Mouse (Mus musculus) stomach, embryonic 14.5 days (tissue): ENCODE measurements around the gene Col19a1. TPM values are rescaled to one million over a fixed set of nuclear protein-coding genes. Genes with fewer than 3 reads are reported as not detected.
A peak's percentile ranks its signal among the peaks of the same experiment; 100 is the strongest.

Experiments
- ATAC-seq: fragments of 200-750 bp; cut with Nextera tagmentation; 2 replicates; pipeline ENCODE4 v1.8.0; 2017; ENCODE audit warnings: low read depth, moderate TSS enrichment; ENCODE audit not compliant: insufficient number of reproducible peaks, insufficient read depth, low FRiP score
- H3K27ac ChIP-seq: fragments of 300-500 bp; sonication (generic); 2 replicates; pipeline ENCODE4 v1.5.1; 2014; ENCODE audit warnings: mild to moderate bottlenecking, low read length, moderate library complexity, mixed read lengths
- H3K27me3 ChIP-seq: fragments of 300-500 bp; sonication (generic); 2 replicates; pipeline ENCODE4 v1.6.1; 2014; ENCODE audit warnings: low read length, control low read depth, mixed read lengths; ENCODE audit not compliant: control insufficient read depth, insufficient read depth
- H3K36me3 ChIP-seq: fragments of 300-500 bp; sonication (generic); 2 replicates; pipeline ENCODE4 v1.6.1; 2014; ENCODE audit warnings: mild to moderate bottlenecking, control low read depth, low read length, moderate library complexity, mixed read lengths; ENCODE audit not compliant: control insufficient read depth, insufficient read depth
- H3K4me1 ChIP-seq: fragments of 300-500 bp; sonication (generic); 2 replicates; pipeline ENCODE4 v1.6.1; 2014; ENCODE audit warnings: low read length, control low read depth, mixed read lengths; ENCODE audit not compliant: control insufficient read depth, insufficient read depth
- H3K4me2 ChIP-seq: fragments of 300-500 bp; sonication (generic); replicated peaks from 2 replicates; pipeline ENCODE4 v1.6.1; 2014; ENCODE audit warnings: low read depth, low read length, control low read depth
- H3K4me3 ChIP-seq: fragments of 300-500 bp; sonication (generic); 2 replicates; pipeline ENCODE4 v1.5.1; 2014; ENCODE audit warnings: low read depth, low read length, control low read depth
- H3K9ac ChIP-seq: fragments of 300-500 bp; sonication (generic); replicated peaks from 2 replicates; pipeline ENCODE4 v1.6.1; 2014; ENCODE audit warnings: low read depth, mild to moderate bottlenecking, control low read depth, low read length, moderate library complexity, mixed read lengths
- H3K9me3 ChIP-seq: fragments of 300-500 bp; sonication (generic); 2 replicates; pipeline ENCODE4 v1.6.1; 2016; ENCODE audit warnings: low read depth, low read length, control low read depth; ENCODE audit not compliant: control insufficient read depth
- WGBS: fragments of 180-500 bp; shearing (Covaris S2); extraction: QIAGEN DNeasy Blood & Tissue Kit; methylation state at CpG from one replicate; pipeline ENCODE4 v1.1.7; 2014; 5-methylcytosine and 5-hydroxymethylcytosine counted together
- polyA plus RNA-seq: library from polyadenylated mRNA; unstranded; fragments of >200 nt; fragmentation: Nextera tagmentation; extraction: Ambion mirVana; gene quantifications from 2 replicates; pipeline ENCODE4 v1.2.1, GENCODE M21; 2014

Col19a1 gene
- polyA plus RNA-seq, 1 experiment from 2014 or later = 4.1 TPM

DNA sequence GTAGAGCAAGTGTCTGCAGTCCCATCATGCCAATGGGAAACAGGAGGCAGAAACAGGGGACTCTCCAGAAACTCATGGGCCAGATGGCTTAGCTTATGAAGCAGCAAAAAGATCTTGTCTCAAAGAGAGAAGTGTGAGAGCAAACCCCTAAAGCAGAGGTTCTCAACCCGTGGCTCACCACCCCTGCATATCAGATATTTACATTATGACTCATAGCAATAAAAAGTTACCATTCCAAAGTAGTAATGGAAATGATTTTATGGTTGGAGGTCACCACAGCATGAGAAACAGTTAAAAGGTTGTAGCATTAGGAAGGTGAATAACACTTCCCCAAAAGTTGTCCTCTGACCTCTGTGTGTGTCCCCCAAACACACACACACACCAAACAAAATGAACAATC, 350.9 kb downstream of the Col19a1 start:
- H3K4me2 ChIP-seq = no peak overlapping the region
- no peak overlapping the region for H3K9ac ChIP-seq

DNA sequence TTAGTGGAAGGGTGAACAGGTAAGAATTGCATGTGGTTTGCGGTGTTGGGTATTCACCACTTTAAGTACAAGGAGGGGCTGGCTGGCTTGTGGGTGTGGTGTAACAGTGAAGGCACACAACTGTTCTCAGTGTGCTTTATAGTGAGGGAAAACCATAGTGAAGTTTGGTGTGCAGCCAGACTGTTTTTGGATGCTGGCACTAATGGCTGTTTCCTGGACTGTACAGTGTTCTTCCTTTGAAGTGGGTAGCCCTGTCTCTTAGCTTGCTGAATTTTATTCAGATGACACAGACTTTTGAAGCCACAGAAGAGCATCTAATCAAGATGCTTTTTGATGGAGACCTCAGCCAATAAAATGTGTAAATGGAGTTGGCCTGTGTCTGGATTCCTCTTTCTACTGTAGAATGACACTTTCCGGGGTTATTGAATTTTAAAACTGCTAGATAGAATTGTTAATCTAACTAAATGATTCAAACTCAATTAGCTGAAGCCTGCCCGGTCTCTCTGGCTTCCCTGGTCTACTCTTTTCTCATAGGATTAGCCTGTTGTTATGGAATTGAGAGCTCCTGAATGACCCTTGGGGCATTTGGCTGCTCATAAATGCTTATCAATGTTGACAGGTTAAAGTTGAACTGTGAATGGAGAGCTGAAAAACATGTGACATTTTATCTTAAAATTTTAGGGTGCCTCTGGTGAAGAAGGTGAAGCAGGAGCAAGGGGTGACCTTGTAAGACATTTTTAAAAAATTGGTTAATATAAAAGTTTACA, 355.6 kb downstream of the Col19a1 start:
- no peaks in the 10 kb centered on the region for H3K27me3 ChIP-seq
- H3K27ac ChIP-seq = no peak overlapping the region
- H3K4me2 ChIP-seq = no peak overlapping the region
- H3K36me3 ChIP-seq = no peaks in the 10 kb centered on the region
- H3K9me3 ChIP-seq = no peaks in the 10 kb centered on the region
- WGBS = 76% methylated on average over 3 of the region's 3 CpGs
- no peak overlapping the region for H3K4me3 ChIP-seq
- H3K9ac ChIP-seq = no peak overlapping the region
- ATAC-seq = no peak
- 0 out of 2 replicates have a peak, but pooled peaks cover 6% of the 10 kb centered on the region for H3K4me1 ChIP-seq

More for the DNA sequence above, 350.9 kb downstream of the Col19a1 start:
- Histone ChIP-seq H3K36me3 (no peaks in the 10 kb centered on the region), H3K4me3 (no peak overlapping the region), H3K9me3 (no peaks in the 10 kb centered on the region), H3K4me1 (no peaks in the 10 kb centered on the region), H3K27ac (no peak overlapping the region), H3K27me3 (no peaks in the 10 kb centered on the region)
- ATAC-seq = no peak
- WGBS = 75% methylated on average over 1 of the region's 1 CpGs

GRCm38 (mm10) chr1:24230428-24230827, 356.8 kb downstream of the Col19a1 start:
- H3K4me2 ChIP-seq = no peak overlapping the region
- no peaks in the 10 kb centered on the region for H3K27me3 ChIP-seq
- no peak overlapping the region for H3K4me3 ChIP-seq
- ATAC-seq = peak; percentile 64; the same call in 1 of the 2 replicates
- no peak overlapping the region for H3K27ac ChIP-seq
- no peak overlapping the region for H3K9ac ChIP-seq
- 13% methylated on average over 8 of the region's 8 CpGs for WGBS
- H3K9me3 ChIP-seq = no peaks in the 10 kb centered on the region
- H3K36me3 ChIP-seq = no peaks in the 10 kb centered on the region
- H3K4me1 ChIP-seq = 0 out of 2 replicates have a peak, but pooled peaks cover 6% of the 10 kb centered on the region

DNA sequence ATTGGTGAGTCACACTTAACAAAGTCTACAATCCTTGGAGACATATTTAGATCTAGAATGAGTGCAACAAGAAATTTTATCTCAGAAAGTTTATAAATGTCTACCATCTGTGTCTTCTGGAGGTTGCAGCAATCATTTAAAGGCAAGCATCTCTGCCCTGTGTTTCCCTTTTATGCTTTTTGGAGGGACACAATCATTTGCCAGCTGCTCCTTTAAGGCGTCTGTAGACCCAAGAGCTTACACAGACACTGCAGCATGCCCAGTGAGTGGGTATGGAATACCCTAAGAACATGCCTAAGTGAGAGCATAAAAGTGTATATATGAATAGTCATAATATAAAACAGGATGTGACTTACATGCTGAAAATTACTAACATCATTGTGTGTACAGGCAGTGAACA, 357.7 kb downstream of the Col19a1 start:
- Histone ChIP-seq H3K9ac (no peak overlapping the region), H3K36me3 (no peaks in the 10 kb centered on the region), H3K4me2 (no peak overlapping the region), H3K27ac (no peak overlapping the region), H3K4me3 (no peak overlapping the region), H3K9me3 (no peaks in the 10 kb centered on the region), H3K27me3 (no peaks in the 10 kb centered on the region), H3K4me1 (0 out of 2 replicates have a peak, but pooled peaks cover 6% of the 10 kb centered on the region)
- WGBS = 73% methylated on average over 1 of the region's 1 CpGs
- ATAC-seq = no peak

- H3K9me3 ChIP-seq = no peaks in the 10 kb centered on the region
- H3K27ac ChIP-seq = no peak overlapping the region
- no peak overlapping the region for H3K4me2 ChIP-seq
- H3K4me3 ChIP-seq = no peak overlapping the region
- no peak overlapping the region for H3K9ac ChIP-seq
- no peaks in the 10 kb centered on the region for H3K36me3 ChIP-seq
- 0 out of 2 replicates have a peak, but pooled peaks cover 6% of the 10 kb centered on the region for H3K4me1 ChIP-seq
- WGBS = 83% methylated on average over 6 of the region's 6 CpGs
- no peak for ATAC-seq
- no peaks in the 10 kb centered on the region for H3K27me3 ChIP-seq
Measured at GRCm38 (mm10) chr1:24226941-24227711, 360.1 kb downstream of the Col19a1 start.

- ATAC-seq = peak; percentile 77; the same call in 1 of the 2 replicates
- Histone ChIP-seq H3K4me3 (no peak overlapping the region), H3K4me2 (no peak overlapping the region), H3K9ac (no peak overlapping the region), H3K36me3 (no peaks in the 10 kb centered on the region), H3K27ac (no peak overlapping the region), H3K27me3 (no peaks in the 10 kb centered on the region), H3K4me1 (0 out of 2 replicates have a peak, but pooled peaks cover 6% of the 10 kb centered on the region), H3K9me3 (no peaks in the 10 kb centered on the region)
- WGBS = 82% methylated on average over 4 of the region's 4 CpGs
Measured at GRCm38 (mm10) chr1:24225825-24226526, 361.3 kb downstream of the Col19a1 start.

DNA sequence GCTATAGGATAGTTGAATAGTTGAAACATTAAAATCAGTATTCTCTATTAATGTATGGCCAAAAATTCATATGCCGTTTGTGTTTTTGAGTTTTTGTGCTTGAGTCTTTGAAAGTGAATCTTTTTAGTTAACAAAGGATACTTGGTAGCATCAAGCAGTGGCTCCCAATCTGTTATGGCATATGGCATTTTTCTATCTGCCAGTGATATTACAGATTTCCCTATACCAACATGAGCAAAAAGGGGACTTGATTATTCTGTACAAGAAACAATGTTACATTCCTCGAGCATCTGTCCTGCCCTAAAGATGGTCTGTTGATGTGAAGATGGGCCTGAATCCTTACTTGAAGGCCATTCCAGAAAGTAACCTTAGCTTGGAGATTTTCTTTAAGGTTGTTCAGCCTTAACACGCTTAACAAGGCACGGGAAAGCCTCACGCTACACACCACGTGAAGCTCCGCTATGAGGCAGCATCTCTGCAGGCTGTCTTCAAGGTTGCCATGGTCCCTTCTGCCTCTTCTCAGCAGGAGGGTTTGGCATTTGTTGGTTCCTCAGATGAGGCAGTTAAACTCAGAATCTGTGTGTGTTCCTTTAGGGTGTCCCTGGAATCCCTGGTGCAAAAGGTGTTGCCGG, 364.2 kb downstream of the Col19a1 start:
- Histone ChIP-seq H3K4me2 (no peak overlapping the region), H3K4me3 (no peak overlapping the region), H3K36me3 (no peaks in the 10 kb centered on the region), H3K9ac (no peak overlapping the region), H3K4me1 (no peaks in the 10 kb centered on the region), H3K9me3 (no peaks in the 10 kb centered on the region), H3K27ac (no peak overlapping the region), H3K27me3 (no peaks in the 10 kb centered on the region)
- 90% methylated on average over 8 of the region's 8 CpGs for WGBS
- ATAC-seq = no peak

GRCm38 (mm10) chr1:24222231-24222630, 365.0 kb downstream of the Col19a1 start:
- H3K9ac ChIP-seq = no peak overlapping the region
- H3K27me3 ChIP-seq = no peaks in the 10 kb centered on the region
- no peak overlapping the region for H3K27ac ChIP-seq
- no peaks in the 10 kb centered on the region for H3K9me3 ChIP-seq
- 85% methylated on average over 2 of the region's 2 CpGs for WGBS
- H3K4me1 ChIP-seq = no peaks in the 10 kb centered on the region
- H3K36me3 ChIP-seq = no peaks in the 10 kb centered on the region
- H3K4me2 ChIP-seq = no peak overlapping the region
- no peak overlapping the region for H3K4me3 ChIP-seq
- ATAC-seq = no peak
